Mouse (Mus musculus): ENCODE results near the gene Ptpro.

GRCm38 (mm10) chr6:137457210-137457609, 205.1 kb downstream of the Ptpro start:
- no peak for TF ChIP-seq CTCF (IDR thresholded peaks at IDR 0.05; ENCODE audit: insufficient read depth, low read length)
- no peak for TF ChIP-seq POLR2A (IDR thresholded peaks at IDR 0.05; ENCODE audit: borderline replicate concordance, extremely low read depth, low read depth, low read length)
